Mouse (Mus musculus) liver, embryonic 15.5 days (tissue): ENCODE measurements at regions not wholly inside any gene's neighbourhood (a gene's known extent, or its start where the extent isn't known, plus 50 kb on each side); places are given as distances from the start of the nearest gene placed in this dataset.

ENCODE experiments used
- ATAC-seq: fragments of 200-750 bp; cut with Nextera tagmentation; 2 replicates; pipeline ENCODE4 v1.8.0; 2017; ENCODE audit warnings: moderate number of reproducible peaks, mild to moderate bottlenecking, moderate library complexity; ENCODE audit not compliant: insufficient read depth
- H3K27ac ChIP-seq: fragments of 300-500 bp; sonication (generic); replicated peaks from 2 replicates; pipeline ENCODE4 v1.5.1; 2015; ENCODE audit warnings: mild to moderate bottlenecking, inconsistent platforms
- H3K27me3 ChIP-seq: fragments of 300-500 bp; sonication (generic); 2 replicates; pipeline ENCODE4 v1.6.1; 2015; ENCODE audit warnings: mild to moderate bottlenecking, inconsistent platforms
- H3K36me3 ChIP-seq: fragments of 300-500 bp; sonication (generic); replicated peaks from 2 replicates; pipeline ENCODE4 v1.6.1; 2015; ENCODE audit warnings: moderate library complexity, mild to moderate bottlenecking, inconsistent platforms
- H3K4me1 ChIP-seq: fragments of 300-500 bp; sonication (generic); replicated peaks from 2 replicates; pipeline ENCODE4 v1.6.1; 2015; ENCODE audit warnings: inconsistent platforms
- H3K4me2 ChIP-seq: fragments of 300-500 bp; sonication (generic); 2 replicates; pipeline ENCODE4 v1.6.1; 2015; ENCODE audit warnings: moderate library complexity, mild to moderate bottlenecking, inconsistent platforms
- H3K4me3 ChIP-seq: fragments of 300-500 bp; sonication (generic); replicated peaks from 2 replicates; pipeline ENCODE4 v1.5.1; 2015; ENCODE audit warnings: mild to moderate bottlenecking, inconsistent platforms
- H3K9ac ChIP-seq: fragments of 300-500 bp; sonication (generic); 2 replicates; pipeline ENCODE4 v1.6.1; 2015; ENCODE audit warnings: moderate library complexity, mild to moderate bottlenecking, inconsistent platforms
- H3K9me3 ChIP-seq: fragments of 300-500 bp; sonication (generic); replicated peaks from 2 replicates; pipeline ENCODE4 v1.6.1; 2016; ENCODE audit warnings: inconsistent platforms
- WGBS: fragments of 180-500 bp; shearing (Covaris S2); methylation state at CpG from one replicate; pipeline ENCODE4 v1.1.7; 2015; ENCODE audit warnings: mixed read lengths; ENCODE audit not compliant: insufficient replicate concordance; 5-methylcytosine and 5-hydroxymethylcytosine counted together

DNA sequence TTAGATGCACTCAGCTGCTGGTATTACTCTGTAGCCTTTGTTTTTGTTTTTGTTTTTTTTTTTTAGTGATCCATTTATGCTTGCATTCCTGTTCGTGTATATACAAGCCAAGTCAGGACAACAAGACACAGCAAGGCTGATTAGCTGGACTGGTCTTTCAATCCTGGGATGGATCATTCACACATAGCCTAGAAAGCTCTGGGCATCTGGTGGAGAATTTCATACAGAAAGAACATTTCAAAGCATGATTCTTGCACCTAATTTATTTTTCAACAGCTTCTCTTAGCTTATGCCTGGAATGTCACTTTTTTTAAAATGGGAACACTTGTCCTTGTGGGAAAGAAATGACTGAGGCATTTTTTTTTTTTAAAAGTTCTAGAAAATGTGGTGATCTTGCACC is 187.1 kb upstream of the Cnr1 start:
- no peaks in the 10 kb centered on the region for H3K27me3 ChIP-seq
- no peak overlapping the region for H3K4me2 ChIP-seq
- ATAC-seq: no peak
- no peaks in the 10 kb centered on the region for H3K36me3 ChIP-seq
- no peak overlapping the region for H3K4me3 ChIP-seq
- no peaks in the 10 kb centered on the region; the same call in 1 of the 2 replicates for H3K4me1 ChIP-seq
- no peak overlapping the region for H3K9ac ChIP-seq
- H3K27ac ChIP-seq: no peak overlapping the region
- WGBS: 49% methylated on average over 1 of the region's 1 CpGs
- H3K9me3 ChIP-seq: no peaks in the 10 kb centered on the region

DNA sequence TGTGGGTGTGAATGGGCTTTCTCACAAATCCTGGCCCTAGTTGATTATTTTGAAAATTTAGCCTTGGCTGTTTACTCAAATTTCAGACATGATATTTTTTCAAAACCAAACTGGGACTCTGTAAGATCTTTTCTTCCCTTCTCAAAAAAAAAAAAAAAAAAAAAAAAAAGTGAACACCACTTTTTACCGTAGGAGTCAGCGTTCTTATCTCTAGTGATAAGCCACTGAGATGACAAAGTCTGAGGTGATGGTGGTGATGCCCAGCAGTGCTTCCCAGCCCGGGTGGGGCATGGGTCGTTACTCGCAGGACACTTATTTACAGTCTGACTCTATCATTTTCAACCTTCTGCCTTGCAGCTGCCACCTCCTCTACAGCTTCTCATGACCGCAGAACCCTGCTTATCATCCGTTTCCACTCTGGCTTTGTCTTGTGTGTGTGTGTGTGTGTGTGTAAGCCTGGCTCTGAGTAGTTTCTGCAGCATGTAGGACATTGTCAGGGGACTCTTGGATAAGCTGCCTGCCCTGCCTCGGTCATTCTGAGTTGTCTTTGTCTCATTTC is 186.5 kb upstream of the Cnr1 start:
- no peaks in the 10 kb centered on the region for H3K36me3 ChIP-seq
- H3K27ac ChIP-seq: no peak overlapping the region
- no peak overlapping the region for H3K4me3 ChIP-seq
- no peaks in the 10 kb centered on the region; the same call in 1 of the 2 replicates for H3K4me1 ChIP-seq
- no peaks in the 10 kb centered on the region for H3K27me3 ChIP-seq
- H3K9ac ChIP-seq: no peak overlapping the region
- 11% methylated on average over 8 of the region's 8 CpGs for WGBS
- no peak overlapping the region for H3K4me2 ChIP-seq
- no peaks in the 10 kb centered on the region for H3K9me3 ChIP-seq
- ATAC-seq: peak; percentile 76

DNA sequence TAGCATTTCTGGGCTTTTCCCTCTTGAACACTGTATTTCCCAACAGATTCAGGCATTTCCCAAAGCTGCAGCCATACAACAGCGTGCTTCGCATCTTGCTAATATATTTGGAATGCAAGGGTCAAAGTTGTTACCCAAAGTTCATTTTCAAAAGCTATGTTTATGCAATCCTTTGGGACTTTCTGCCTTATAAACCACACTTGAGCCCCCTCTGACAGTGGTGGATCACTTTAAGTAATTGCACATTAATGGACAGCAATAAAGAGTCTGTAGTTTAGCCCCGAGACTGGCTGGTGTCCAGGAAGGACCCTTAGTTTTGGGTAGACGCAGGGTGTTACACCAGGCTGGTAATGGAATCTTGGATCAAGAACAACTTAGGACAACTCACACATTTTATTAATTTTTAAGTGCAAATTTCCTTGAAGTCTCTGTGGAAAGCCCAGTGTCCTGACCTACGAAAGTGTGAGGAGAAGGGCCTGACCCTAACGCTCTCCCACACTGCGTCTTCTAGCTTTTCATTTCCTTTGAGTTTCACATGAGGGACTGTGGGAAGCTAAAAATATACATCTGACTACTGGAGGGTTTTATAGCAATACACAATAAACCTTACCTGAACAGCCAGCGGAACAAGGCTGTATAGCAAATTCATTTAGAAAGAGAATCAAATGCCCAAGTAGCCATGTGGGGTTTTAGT is 185.0 kb upstream of the Cnr1 start:
- Histone ChIP-seq H3K36me3 (no peaks in the 10 kb centered on the region), H3K9me3 (no peaks in the 10 kb centered on the region), H3K4me2 (no peak overlapping the region), H3K27ac (no peak overlapping the region), H3K4me3 (no peak overlapping the region), H3K4me1 (no peaks in the 10 kb centered on the region; the same call in 1 of the 2 replicates), H3K27me3 (no peaks in the 10 kb centered on the region), H3K9ac (no peak overlapping the region)
- no peak for ATAC-seq
- WGBS: 69% methylated on average over 8 of the region's 8 CpGs

GRCm38 (mm10) chr4:33740982-33741381 is 183.4 kb upstream of the Cnr1 start:
- no peak overlapping the region for H3K9ac ChIP-seq
- no peak overlapping the region for H3K4me3 ChIP-seq
- no peak overlapping the region for H3K4me2 ChIP-seq
- ATAC-seq: no peak
- H3K4me1 ChIP-seq: no peaks in the 10 kb centered on the region; the same call in 1 of the 2 replicates
- no peaks in the 10 kb centered on the region for H3K9me3 ChIP-seq
- H3K36me3 ChIP-seq: no peaks in the 10 kb centered on the region
- WGBS: 67% methylated on average over 12 of the region's 12 CpGs
- H3K27me3 ChIP-seq: no peaks in the 10 kb centered on the region
- H3K27ac ChIP-seq: no peak overlapping the region

- no peak for ATAC-seq
- Histone ChIP-seq H3K4me2 (no peak overlapping the region), H3K9ac (no peak overlapping the region), H3K9me3 (no peaks in the 10 kb centered on the region), H3K4me3 (no peak overlapping the region), H3K27me3 (no peaks in the 10 kb centered on the region), H3K36me3 (no peaks in the 10 kb centered on the region), H3K4me1 (no peaks in the 10 kb centered on the region), H3K27ac (no peak overlapping the region)
- 42% methylated on average over 3 of the region's 3 CpGs for WGBS
These were observed 179.2 kb upstream of the Cnr1 start for GRCm38 (mm10) chr4:33745180-33745579.

GRCm38 (mm10) chr4:33747316-33747895 is 177.0 kb upstream of the Cnr1 start:
- Histone ChIP-seq H3K9me3 (no peaks in the 10 kb centered on the region), H3K4me3 (no peak overlapping the region), H3K4me2 (no peak overlapping the region), H3K36me3 (no peaks in the 10 kb centered on the region), H3K27me3 (no peaks in the 10 kb centered on the region), H3K4me1 (no peaks in the 10 kb centered on the region), H3K9ac (no peak overlapping the region), H3K27ac (no peak overlapping the region)
- WGBS: 63% methylated on average over 5 of the region's 5 CpGs
- ATAC-seq: no peak

GRCm38 (mm10) chr4:33767721-33768120 is 156.7 kb upstream of the Cnr1 start:
- no peak overlapping the region for H3K4me3 ChIP-seq
- no peak overlapping the region for H3K9ac ChIP-seq
- WGBS: 61% methylated on average over 2 of the region's 2 CpGs
- H3K4me1 ChIP-seq: no peaks in the 10 kb centered on the region
- H3K27me3 ChIP-seq: no peaks in the 10 kb centered on the region
- H3K36me3 ChIP-seq: no peaks in the 10 kb centered on the region
- no peaks in the 10 kb centered on the region for H3K9me3 ChIP-seq
- H3K27ac ChIP-seq: no peak overlapping the region
- no peak overlapping the region for H3K4me2 ChIP-seq
- ATAC-seq: no peak

DNA sequence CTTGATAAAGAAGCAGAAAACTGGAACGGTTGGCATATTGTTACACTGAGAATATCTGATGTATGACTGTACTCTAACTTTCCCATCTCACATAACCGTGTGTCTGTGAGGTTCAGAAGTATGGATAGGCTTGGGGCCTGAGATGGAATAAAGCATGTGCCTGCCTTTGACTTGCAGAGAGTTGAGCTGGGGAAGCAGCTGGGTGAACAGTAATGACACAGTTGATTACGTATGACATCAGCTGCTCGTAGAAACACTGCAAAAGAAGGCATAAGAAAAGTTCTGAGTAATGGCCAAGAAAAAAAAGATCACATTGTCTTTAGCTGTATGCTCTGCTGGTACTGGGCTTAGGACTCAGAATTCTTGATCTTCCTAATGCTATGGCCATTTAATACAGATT is 138.4 kb upstream of the Cnr1 start:
- H3K9me3 ChIP-seq: no peaks in the 10 kb centered on the region
- no peak for ATAC-seq
- WGBS: 69% methylated on average over 4 of the region's 4 CpGs
- no peak overlapping the region for H3K27ac ChIP-seq
- H3K27me3 ChIP-seq: no peaks in the 10 kb centered on the region
- H3K36me3 ChIP-seq: no peaks in the 10 kb centered on the region
- H3K4me3 ChIP-seq: no peak overlapping the region
- H3K4me2 ChIP-seq: no peak overlapping the region
- H3K9ac ChIP-seq: no peak overlapping the region
- no peaks in the 10 kb centered on the region for H3K4me1 ChIP-seq

GRCm38 (mm10) chr4:33786958-33787357 is 137.4 kb upstream of the Cnr1 start:
- Histone ChIP-seq H3K36me3 (no peaks in the 10 kb centered on the region), H3K9ac (no peak overlapping the region), H3K9me3 (no peaks in the 10 kb centered on the region), H3K4me1 (no peaks in the 10 kb centered on the region), H3K27ac (no peak overlapping the region), H3K27me3 (no peaks in the 10 kb centered on the region), H3K4me3 (no peak overlapping the region), H3K4me2 (no peak overlapping the region)
- 32% methylated on average over 4 of the region's 4 CpGs for WGBS
- ATAC-seq: no peak

- no peaks in the 10 kb centered on the region for H3K36me3 ChIP-seq
- no peaks in the 10 kb centered on the region for H3K9me3 ChIP-seq
- H3K4me3 ChIP-seq: no peak overlapping the region
- no peak for ATAC-seq
- 70% methylated on average over 8 of the region's 8 CpGs for WGBS
- H3K27me3 ChIP-seq: no peaks in the 10 kb centered on the region
- no peak overlapping the region for H3K27ac ChIP-seq
- no peak overlapping the region for H3K4me2 ChIP-seq
- H3K4me1 ChIP-seq: no peaks in the 10 kb centered on the region
- no peak overlapping the region for H3K9ac ChIP-seq
These were observed 131.0 kb upstream of the Cnr1 start for GRCm38 (mm10) chr4:33793398-33793797.

DNA sequence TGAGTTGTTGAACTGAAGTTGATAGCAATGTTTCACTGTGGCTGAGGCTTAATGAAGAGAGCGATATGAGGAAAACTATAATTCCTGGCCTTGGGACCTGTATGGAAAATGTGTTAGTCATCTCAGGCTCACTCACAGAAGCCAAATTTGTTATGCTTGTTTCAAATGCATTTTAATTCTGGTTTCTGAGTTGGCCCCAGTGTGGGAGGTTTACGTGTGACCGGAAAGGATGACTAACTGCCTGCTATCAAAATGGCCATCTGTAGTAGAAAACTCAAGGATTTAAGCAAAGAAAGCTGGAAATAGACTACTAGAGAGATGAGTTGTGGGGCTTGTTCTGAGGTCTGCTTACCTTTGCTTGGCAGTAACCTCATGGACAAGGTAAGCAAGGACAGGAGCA is 128.9 kb upstream of the Cnr1 start:
- no peak overlapping the region for H3K4me2 ChIP-seq
- no peaks in the 10 kb centered on the region for H3K4me1 ChIP-seq
- no peak overlapping the region for H3K27ac ChIP-seq
- H3K36me3 ChIP-seq: no peaks in the 10 kb centered on the region
- 82% methylated on average over 3 of the region's 3 CpGs for WGBS
- no peak for ATAC-seq
- no peak overlapping the region for H3K9ac ChIP-seq
- no peak overlapping the region for H3K4me3 ChIP-seq
- H3K9me3 ChIP-seq: no peaks in the 10 kb centered on the region
- no peaks in the 10 kb centered on the region for H3K27me3 ChIP-seq
